Mouse (Mus musculus): Measurements from ENCODE around the gene Fars2.
"Not testable (repeated sequence)": the region's sequence is repeated elsewhere in the genome, so short reads cannot be mapped to it uniquely, and the experiment has no call there.

Fars2 gene

GRCm38 (mm10) chr13:36317824-36318223, 200.6 kb downstream of the Fars2 start:
- in situ Hi-C loops (cut with MboI; ENCODE audit: low pct_unique_long_range_greater_than_20kb in 1 of 2, low sequenced_read_pairs in 2 of 2, unreplicated experiment in 1 of 2): no loop called here

DNA sequence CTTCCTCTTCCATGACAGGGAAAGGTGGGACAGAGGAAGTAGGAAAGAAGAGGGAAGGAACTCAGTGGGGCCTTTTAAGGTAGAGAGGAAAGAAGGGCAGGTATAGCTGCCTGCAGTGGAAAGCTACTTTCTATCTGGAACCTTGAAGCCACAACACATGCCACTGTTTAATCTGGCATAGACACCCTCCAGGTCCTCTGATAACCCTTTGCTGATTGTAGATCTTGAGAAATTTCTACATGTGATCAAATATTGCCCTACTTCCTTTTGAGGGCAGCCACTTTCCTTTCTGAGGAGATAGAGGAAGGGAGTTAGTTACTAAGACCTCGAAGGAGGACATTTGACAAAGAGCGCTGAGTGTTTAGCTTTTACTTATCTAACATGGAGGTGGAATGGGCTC, 207.4 kb downstream of the Fars2 start:
- in situ Hi-C loops (cut with MboI; ENCODE audit: low pct_unique_long_range_greater_than_20kb in 1 of 2, low sequenced_read_pairs in 2 of 2, unreplicated experiment in 1 of 2): no loop called here

GRCm38 (mm10) chr13:36326539-36326938, 209.3 kb downstream of the Fars2 start:
- in situ Hi-C loops (cut with MboI; ENCODE audit: low pct_unique_long_range_greater_than_20kb in 1 of 2, low sequenced_read_pairs in 2 of 2, unreplicated experiment in 1 of 2): no loop called here

GRCm38 (mm10) chr13:36329871-36330270, 212.7 kb downstream of the Fars2 start:
- in situ Hi-C loops (cut with MboI; ENCODE audit: low pct_unique_long_range_greater_than_20kb in 1 of 2, low sequenced_read_pairs in 2 of 2, unreplicated experiment in 1 of 2): no loop called here

DNA sequence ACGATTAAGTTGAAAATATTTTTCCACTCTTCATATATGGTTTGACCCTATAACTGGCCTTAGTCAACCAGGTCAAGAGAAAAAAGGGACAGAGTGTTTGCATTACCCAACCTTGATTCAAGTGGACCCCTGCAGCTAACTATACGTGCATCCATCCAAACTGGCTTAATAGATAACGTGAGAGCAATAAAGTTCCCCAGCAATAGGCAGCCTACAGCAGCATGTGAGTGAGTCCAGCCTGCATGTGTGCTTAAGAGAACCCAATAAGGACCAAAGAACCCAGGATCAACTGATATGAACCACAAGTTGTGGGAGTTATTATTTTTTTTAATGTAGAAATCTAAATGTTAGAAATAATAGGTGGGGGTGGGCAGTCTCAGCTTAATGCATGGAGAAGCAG, 213.3 kb downstream of the Fars2 start:
- in situ Hi-C loops (cut with MboI; ENCODE audit: low pct_unique_long_range_greater_than_20kb in 1 of 2, low sequenced_read_pairs in 2 of 2, unreplicated experiment in 1 of 2): no loop called here

- in situ Hi-C loops (cut with MboI; ENCODE audit: low pct_unique_long_range_greater_than_20kb in 1 of 2, low sequenced_read_pairs in 2 of 2, unreplicated experiment in 1 of 2): no loop called here
Observed at GRCm38 (mm10) chr13:36334748-36335147, 217.5 kb downstream of the Fars2 start.

- in situ Hi-C loops (cut with MboI; ENCODE audit: low pct_unique_long_range_greater_than_20kb in 1 of 2, low sequenced_read_pairs in 2 of 2, unreplicated experiment in 1 of 2): no loop called here
Observed at GRCm38 (mm10) chr13:36351529-36351928, 234.3 kb downstream of the Fars2 start.

- in situ Hi-C loops (cut with MboI; ENCODE audit: low pct_unique_long_range_greater_than_20kb in 1 of 2, low sequenced_read_pairs in 2 of 2, unreplicated experiment in 1 of 2): no loop called here
Observed at GRCm38 (mm10) chr13:36357469-36357868, 240.3 kb downstream of the Fars2 start.

- in situ Hi-C loops (cut with MboI; ENCODE audit: low pct_unique_long_range_greater_than_20kb in 1 of 2, low sequenced_read_pairs in 2 of 2, unreplicated experiment in 1 of 2): no loop called here
Observed at GRCm38 (mm10) chr13:36361419-36361818, 244.2 kb downstream of the Fars2 start.

DNA sequence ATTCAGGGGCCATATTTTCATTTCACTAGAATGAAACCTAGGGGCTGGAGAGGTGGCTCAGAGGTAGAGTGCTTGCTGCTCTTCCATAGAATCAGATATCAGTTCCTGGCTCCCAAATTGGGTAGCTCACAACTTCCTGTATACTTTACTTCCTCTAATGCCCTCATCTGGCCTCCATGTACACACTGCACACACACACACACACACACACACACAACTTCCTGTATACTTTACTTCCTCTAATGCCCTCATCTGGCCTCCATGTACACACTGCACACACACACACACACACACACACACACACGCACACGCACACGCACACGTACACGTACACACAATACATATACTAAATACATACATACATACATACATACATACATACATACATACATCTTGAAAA, 248.5 kb downstream of the Fars2 start:
- in situ Hi-C loops (cut with MboI; ENCODE audit: low pct_unique_long_range_greater_than_20kb in 1 of 2, low sequenced_read_pairs in 2 of 2, unreplicated experiment in 1 of 2): not testable (repeated sequence)

GRCm38 (mm10) chr13:36366304-36366703, 249.1 kb downstream of the Fars2 start:
- in situ Hi-C loops (cut with MboI; ENCODE audit: low pct_unique_long_range_greater_than_20kb in 1 of 2, low sequenced_read_pairs in 2 of 2, unreplicated experiment in 1 of 2): no loop called here

DNA sequence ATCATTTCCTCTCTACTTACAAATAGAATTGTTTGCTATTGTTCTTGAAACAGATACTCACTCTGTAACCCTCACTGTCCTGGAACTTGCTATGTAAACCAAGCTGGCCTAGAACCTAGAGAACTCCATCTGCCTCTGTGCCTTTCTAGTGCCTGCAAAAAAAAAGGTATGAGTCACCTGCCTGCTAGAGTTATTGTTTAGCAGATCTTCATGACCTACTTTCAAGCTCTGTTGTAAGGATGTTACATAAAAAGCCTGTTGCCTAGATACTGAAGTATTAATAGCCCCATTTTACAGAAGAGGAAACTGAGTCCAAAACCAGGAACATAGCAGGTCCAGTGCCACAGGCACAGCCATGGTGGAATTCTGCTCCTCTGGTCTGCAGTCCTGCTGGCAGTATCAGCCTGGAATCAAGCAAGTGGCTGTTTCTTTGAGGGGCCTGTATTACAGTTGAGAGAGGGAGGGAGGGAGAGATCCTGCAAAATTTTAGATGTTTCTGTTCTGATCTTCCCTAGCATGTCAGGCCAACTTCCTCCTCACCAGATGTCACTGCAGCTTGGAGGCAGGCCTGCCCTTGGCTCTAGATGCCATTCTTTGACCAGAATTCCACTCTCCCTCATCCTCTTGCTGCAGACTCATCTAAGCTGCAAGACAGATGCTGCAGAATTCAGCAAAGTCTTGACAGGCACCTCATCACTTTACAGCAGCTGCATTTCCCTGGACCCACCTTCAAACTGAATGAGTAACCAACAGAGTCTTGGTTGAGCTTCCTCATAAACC, 250.7 kb downstream of the Fars2 start:
- in situ Hi-C loops (cut with MboI; ENCODE audit: low pct_unique_long_range_greater_than_20kb in 1 of 2, low sequenced_read_pairs in 2 of 2, unreplicated experiment in 1 of 2): no loop called here

DNA sequence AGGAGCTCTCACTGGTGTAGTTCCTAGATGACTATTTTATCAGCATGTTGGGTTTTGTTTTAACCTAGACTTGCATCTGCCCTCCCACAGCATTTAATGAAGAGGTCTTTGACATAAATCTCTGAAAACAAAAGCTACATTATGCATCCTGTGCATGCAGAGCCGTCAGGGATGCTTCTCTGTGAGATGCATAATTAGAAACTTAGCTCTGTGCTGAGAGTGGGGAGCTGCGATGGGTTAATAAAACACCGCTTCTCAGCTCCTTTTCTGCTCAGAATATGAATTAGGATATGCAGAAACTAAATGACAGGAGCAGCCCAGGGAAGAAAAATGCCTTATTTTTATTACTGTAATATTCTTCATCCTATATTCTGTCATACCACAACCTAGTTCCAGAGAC, 251.6 kb downstream of the Fars2 start:
- in situ Hi-C loops (cut with MboI; ENCODE audit: low pct_unique_long_range_greater_than_20kb in 1 of 2, low sequenced_read_pairs in 2 of 2, unreplicated experiment in 1 of 2): no loop called here

- in situ Hi-C loops (cut with MboI; ENCODE audit: low pct_unique_long_range_greater_than_20kb in 1 of 2, low sequenced_read_pairs in 2 of 2, unreplicated experiment in 1 of 2): no loop called here
Observed at GRCm38 (mm10) chr13:36369400-36369799, 252.2 kb downstream of the Fars2 start.

DNA sequence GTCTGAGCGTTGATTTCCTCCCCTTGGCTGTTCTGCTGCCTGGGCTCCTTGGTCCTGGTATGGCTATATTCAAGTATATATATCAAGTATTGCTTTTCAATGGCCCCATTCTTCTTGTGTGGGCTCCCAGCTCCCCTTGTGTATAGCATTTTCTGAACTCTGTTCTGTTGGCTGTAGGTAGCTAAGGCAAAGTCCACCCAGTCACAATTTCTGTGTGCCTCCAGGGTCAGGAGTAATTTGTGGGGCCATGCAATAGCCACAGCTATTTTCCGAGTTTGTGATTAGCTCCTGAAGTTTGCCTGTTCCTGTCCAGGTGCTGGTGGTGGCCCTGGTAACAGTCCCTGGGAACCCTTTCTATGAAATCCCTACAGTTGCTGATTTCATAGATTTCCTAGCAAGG, 266.0 kb downstream of the Fars2 start:
- in situ Hi-C loops (cut with MboI; ENCODE audit: low pct_unique_long_range_greater_than_20kb in 1 of 2, low sequenced_read_pairs in 2 of 2, unreplicated experiment in 1 of 2): no loop called here

DNA sequence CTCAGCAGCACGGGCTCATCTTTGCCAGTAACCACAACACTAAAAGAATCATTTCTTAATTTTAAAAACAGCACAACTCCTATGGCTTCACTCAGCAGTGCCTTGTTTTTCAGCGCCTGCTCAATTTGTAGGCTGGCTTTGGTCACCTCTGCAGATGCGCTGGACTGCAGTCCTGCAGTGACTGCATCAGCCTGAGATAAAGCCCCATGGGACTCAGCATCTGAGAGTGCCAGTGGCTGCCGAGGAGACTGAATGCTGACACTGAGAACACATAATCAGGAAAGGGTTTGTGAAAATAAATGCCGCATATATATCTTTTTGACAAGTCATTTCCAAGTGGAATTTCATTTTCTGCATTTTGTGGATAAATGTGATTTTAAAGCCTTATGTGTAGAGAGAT, 268.9 kb downstream of the Fars2 start:
- in situ Hi-C loops (cut with MboI; ENCODE audit: low pct_unique_long_range_greater_than_20kb in 1 of 2, low sequenced_read_pairs in 2 of 2, unreplicated experiment in 1 of 2): no loop called here

GRCm38 (mm10) chr13:36391936-36392335, 274.7 kb downstream of the Fars2 start:
- in situ Hi-C loops (cut with MboI; ENCODE audit: low pct_unique_long_range_greater_than_20kb in 1 of 2, low sequenced_read_pairs in 2 of 2, unreplicated experiment in 1 of 2): no loop called here

GRCm38 (mm10) chr13:36392666-36393065, 275.5 kb downstream of the Fars2 start:
- in situ Hi-C loops (cut with MboI; ENCODE audit: low pct_unique_long_range_greater_than_20kb in 1 of 2, low sequenced_read_pairs in 2 of 2, unreplicated experiment in 1 of 2): no loop called here

DNA sequence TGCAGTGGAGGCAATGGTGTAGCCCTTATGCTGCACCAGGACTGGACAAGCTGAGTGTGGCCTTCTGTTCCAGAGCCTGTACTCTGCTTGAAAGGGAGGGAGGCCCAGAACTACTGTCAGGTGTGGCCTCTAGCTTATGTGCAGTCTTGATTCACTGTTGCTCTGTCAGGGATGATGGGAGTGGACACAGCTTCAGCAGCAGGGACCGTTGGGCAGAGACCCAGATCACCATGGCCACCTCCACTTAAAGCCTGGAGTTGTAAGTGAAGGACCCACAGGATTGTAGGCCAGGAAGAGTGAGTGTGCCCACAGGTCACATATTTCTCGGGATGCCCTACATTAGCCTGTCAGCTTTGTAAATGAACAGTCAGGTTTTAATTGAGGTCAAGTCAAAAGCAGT, 283.8 kb downstream of the Fars2 start:
- in situ Hi-C loops (cut with MboI; ENCODE audit: low pct_unique_long_range_greater_than_20kb in 1 of 2, low sequenced_read_pairs in 2 of 2, unreplicated experiment in 1 of 2): no loop called here

- in situ Hi-C loops (cut with MboI; ENCODE audit: low pct_unique_long_range_greater_than_20kb in 1 of 2, low sequenced_read_pairs in 2 of 2, unreplicated experiment in 1 of 2): no loop called here
Observed at GRCm38 (mm10) chr13:36413276-36413675, 296.1 kb downstream of the Fars2 start.

- in situ Hi-C loops (cut with MboI; ENCODE audit: low pct_unique_long_range_greater_than_20kb in 1 of 2, low sequenced_read_pairs in 2 of 2, unreplicated experiment in 1 of 2): no loop called here
Observed at GRCm38 (mm10) chr13:36415176-36415575, 298.0 kb downstream of the Fars2 start.

Data from mouse embryonic stem cell (cell line).